ENCODE assay signal across 9 mouse cellular contexts in genomic region chr5:107269006-107269328, GRCm38 (mm10). TPM values are rescaled to one million over a fixed set of nuclear protein-coding genes. Genes with fewer than 3 reads are reported as not detected.
DNase-seq lines count a peak whose midpoint lies in the region; ATAC-seq and TF ChIP-seq lines count a peak whose summit lies in the region.
"Had no signal": no experiment of that assay in that cellular context is flagged by ENCODE, and none has a peak within 500 bp of the region (broad histone marks: within the 10 kb centered on the region; RNA-seq: fewer than 3 reads in every experiment).

No protein-coding gene starts in this region.

- no peak for ATAC-seq in forebrain, embryonic 15.5 days (replicated peaks)
- ATAC-seq in midbrain, postnatal 0 days (ENCODE audit: low FRiP score) = no peak
- ATAC-seq in limb, embryonic 14.5 days (ENCODE audit: low FRiP score, low read depth) = no peak
- no peak for ATAC-seq in granulocyte monocyte progenitor cell, adult 5-6 weeks (replicated peaks; ENCODE audit: poor library complexity, severe bottlenecking)

- H3K4me3 ChIP-seq in forebrain, embryonic 10.5 days = peak overlapping the region; percentile 14; the same call in 1 of the 2 replicates
- H3K4me3 ChIP-seq in forebrain, embryonic 15.5 days = no peak overlapping the region
- H3K4me3 ChIP-seq in midbrain, embryonic 10.5 days = peak overlapping the region; percentile 18
- H3K4me3 ChIP-seq in midbrain, postnatal 0 days (ENCODE audit: low read depth, low read length) = no peak overlapping the region
- no peak overlapping the region for H3K4me3 ChIP-seq in limb, embryonic 14.5 days (replicated peaks; ENCODE audit: low read length)

- no peak for TF ChIP-seq POLR2A in limb, embryonic 14.5 days (IDR thresholded peaks at IDR 0.05; ENCODE audit: borderline replicate concordance, extremely low read depth, insufficient read depth, insufficient read length)

- TF ChIP-seq CTCF in midbrain, postnatal 0 days (IDR thresholded peaks at IDR 0.05) = no peak

- peaks cover 51% of the 10 kb centered on the region for H3K27me3 ChIP-seq in forebrain, embryonic 10.5 days (ENCODE audit: poor library complexity, severe bottlenecking)
- H3K27me3 ChIP-seq in forebrain, embryonic 15.5 days = peaks cover 47% of the 10 kb centered on the region; the same call in 1 of the 2 replicates
- peaks cover 30% of the 10 kb centered on the region; the same call in 1 of the 2 replicates for H3K27me3 ChIP-seq in midbrain, embryonic 10.5 days (ENCODE audit: low read depth, poor library complexity, severe bottlenecking)
- H3K27me3 ChIP-seq in midbrain, postnatal 0 days (ENCODE audit: insufficient read depth, low read length) = no peaks in the 10 kb centered on the region; the same call in 1 of the 2 replicates
- H3K27me3 ChIP-seq in limb, embryonic 14.5 days (ENCODE audit: control insufficient read depth, insufficient read depth, low read length) = no peaks in the 10 kb centered on the region

- DNase-seq in forebrain, embryonic 10.5 days (ENCODE audit: extremely low spot score, low spot score) = no peak
- DNase-seq in midbrain, embryonic 10.5 days (ENCODE audit: low spot score) = peak; percentile 47
- DNase-seq in midbrain, postnatal 0 days (ENCODE audit: low spot score) = no peak
- peak; percentile 30 for DNase-seq in limb, embryonic 14.5 days (ENCODE audit: low spot score)
- DNase-seq in urinary bladder, postnatal 25 days (ENCODE audit: low spot score) = no peak
- DNase-seq in ovary, postnatal 36 days (ENCODE audit: low spot score) = no peak
- DNase-seq: thymus, postnatal 36 days had no signal

- no peak overlapping the region for H3K9ac ChIP-seq in forebrain, embryonic 15.5 days (replicated peaks)
- H3K9ac ChIP-seq in midbrain, postnatal 0 days (replicated peaks; ENCODE audit: low read length, poor library complexity, severe bottlenecking) = no peak overlapping the region
- no peak overlapping the region for H3K9ac ChIP-seq in limb, embryonic 14.5 days (ENCODE audit: low read depth, low read length, severe bottlenecking)

- no peaks in the 10 kb centered on the region for H3K36me3 ChIP-seq in forebrain, embryonic 10.5 days (replicated peaks)
- no peaks in the 10 kb centered on the region for H3K36me3 ChIP-seq in forebrain, embryonic 15.5 days
- H3K36me3 ChIP-seq in midbrain, embryonic 10.5 days = no peaks in the 10 kb centered on the region
- no peaks in the 10 kb centered on the region for H3K36me3 ChIP-seq in midbrain, postnatal 0 days (ENCODE audit: insufficient read depth, low read length)
- peaks cover 7% of the 10 kb centered on the region; the same call in 1 of the 2 replicates for H3K36me3 ChIP-seq in limb, embryonic 14.5 days (ENCODE audit: control insufficient read depth, insufficient read depth, low read length)

- WGBS in forebrain, embryonic 10.5 days = 14% methylated on average over 6 of the region's 6 CpGs
- WGBS in forebrain, embryonic 15.5 days = 5% methylated on average over 6 of the region's 6 CpGs
- 15% methylated on average over 6 of the region's 6 CpGs for WGBS in midbrain, embryonic 10.5 days
- WGBS in midbrain, postnatal 0 days = 10% methylated on average over 6 of the region's 6 CpGs
- 19% methylated on average over 6 of the region's 6 CpGs for WGBS in limb, embryonic 14.5 days

- H3K4me2 ChIP-seq in forebrain, embryonic 15.5 days (replicated peaks) = no peak overlapping the region
- no peak overlapping the region for H3K4me2 ChIP-seq in midbrain, postnatal 0 days (ENCODE audit: low read depth, low read length, poor library complexity, severe bottlenecking)
- H3K4me2 ChIP-seq in limb, embryonic 14.5 days (replicated peaks; ENCODE audit: low read depth, low read length, severe bottlenecking) = peak overlapping the region; percentile 20; the same call in 1 of the 2 replicates

- peaks cover 44% of the 10 kb centered on the region for H3K4me1 ChIP-seq in forebrain, embryonic 10.5 days
- H3K4me1 ChIP-seq in forebrain, embryonic 15.5 days = peaks cover 5% of the 10 kb centered on the region; the same call in 1 of the 2 replicates
- peaks cover 39% of the 10 kb centered on the region for H3K4me1 ChIP-seq in midbrain, embryonic 10.5 days
- H3K4me1 ChIP-seq in midbrain, postnatal 0 days (ENCODE audit: insufficient read depth, low read length) = no peaks in the 10 kb centered on the region
- H3K4me1 ChIP-seq in limb, embryonic 14.5 days (ENCODE audit: control insufficient read depth, insufficient read depth, low read length) = peaks cover 28% of the 10 kb centered on the region

- no peaks in the 10 kb centered on the region for H3K9me3 ChIP-seq in forebrain, embryonic 10.5 days
- H3K9me3 ChIP-seq in forebrain, embryonic 15.5 days = no peaks in the 10 kb centered on the region
- no peaks in the 10 kb centered on the region for H3K9me3 ChIP-seq in midbrain, embryonic 10.5 days (replicated peaks)
- H3K9me3 ChIP-seq in midbrain, postnatal 0 days (ENCODE audit: low read length) = no peaks in the 10 kb centered on the region
- H3K9me3 ChIP-seq in limb, embryonic 14.5 days (ENCODE audit: control insufficient read depth, low read length) = no peaks in the 10 kb centered on the region

- peak overlapping the region; percentile 65; the same call in 1 of the 2 replicates for H3K27ac ChIP-seq in forebrain, embryonic 10.5 days
- H3K27ac ChIP-seq in forebrain, embryonic 15.5 days (replicated peaks) = no peak overlapping the region
- peak overlapping the region; percentile 67 for H3K27ac ChIP-seq in midbrain, embryonic 10.5 days (replicated peaks)
- no peak overlapping the region for H3K27ac ChIP-seq in midbrain, postnatal 0 days (ENCODE audit: low read depth, low read length)
- H3K27ac ChIP-seq in limb, embryonic 14.5 days (replicated peaks; ENCODE audit: low read depth, low read length) = peak overlapping the region; percentile 40

RNA-seq across cellular contexts. Expression of gene Tgfbr3, which starts 20.5 kb away (rescaled TPM):
- 5.7 and 5.8 TPM in 2 replicates for polyA plus RNA-seq in forebrain, embryonic 10.5 days (2016; fragmentation: Nextera tagmentation; extraction: Ambion mirVana)
- polyA plus RNA-seq in forebrain, embryonic 15.5 days (2015; fragmentation: Nextera tagmentation; extraction: Ambion mirVana) = 2.0 and 2.3 TPM in 2 replicates
- polyA plus RNA-seq in midbrain, embryonic 10.5 days (2016; fragmentation: Nextera tagmentation; extraction: Ambion mirVana) = 7.2 and 7.4 TPM in 2 replicates
- total RNA-seq in midbrain, postnatal 0 days (2014; rRNA removed) = 13.8 and 16.7 TPM in 2 replicates
- 4.0 and 4.3 TPM in 2 replicates for polyA plus RNA-seq in midbrain, postnatal 0 days (2015; fragmentation: Nextera tagmentation; extraction: Ambion mirVana)
- polyA plus RNA-seq in limb, embryonic 14.5 days (2012; rRNA removed) = 20.7 and 23.2 TPM in 2 replicates
- 29.0 and 29.4 TPM in 2 replicates for polyA plus RNA-seq in limb, embryonic 14.5 days (2014; fragmentation: Nextera tagmentation; extraction: Ambion mirVana)
- 0.30 and 2.4 TPM in 2 replicates for total RNA-seq in granulocyte monocyte progenitor cell, adult 5-6 weeks (2014; fragmentation: Nextera tagmentation)
- 1.6 and 2.4 TPM in 2 replicates for total RNA-seq in granulocyte monocyte progenitor cell, adult 5-6 weeks (2017)

Comparison
In these comparisons a context has a peak if more than half of its experiments do, and no peak if none do; other contexts are left out.
1. DNase-seq: peak in midbrain, embryonic 10.5 days (single experiment) and limb, embryonic 14.5 days (single experiment); none in forebrain, embryonic 10.5 days (single experiment), midbrain, postnatal 0 days (single experiment), urinary bladder, postnatal 25 days (single experiment) and ovary, postnatal 36 days (single experiment).
2. H3K27ac ChIP-seq: peak in forebrain, embryonic 10.5 days (single experiment), midbrain, embryonic 10.5 days (single experiment) and limb, embryonic 14.5 days (single experiment); none in forebrain, embryonic 15.5 days (single experiment) and midbrain, postnatal 0 days (single experiment).
3. H3K4me3 ChIP-seq: peak in forebrain, embryonic 10.5 days (single experiment) and midbrain, embryonic 10.5 days (single experiment); none in forebrain, embryonic 15.5 days (single experiment), midbrain, postnatal 0 days (single experiment) and limb, embryonic 14.5 days (single experiment).